Mouse (Mus musculus) ES-E14 (cell line): Measurements from ENCODE around the gene Tgfbi. TPM values are rescaled to one million over a fixed set of nuclear protein-coding genes. Genes with fewer than 3 reads are reported as not detected.
A peak's percentile ranks its signal among the peaks of the same experiment; 100 is the strongest.

Experiments
- DNase-seq: peaks from one replicate; pipeline ENCODE4 v3.0.0-alpha.2; 2013; ENCODE audit warnings: low read depth, low spot score
- H3K27ac ChIP-seq: 2 replicates; pipeline ENCODE4 v1.5.1; 2012; ENCODE audit warnings: low read depth, mild to moderate bottlenecking, low read length, moderate library complexity, mixed read lengths; ENCODE audit not compliant: poor library complexity, insufficient read depth, severe bottlenecking
- H3K36me3 ChIP-seq: 2 replicates; pipeline ENCODE4 v1.6.1; 2012; ENCODE audit warnings: mild to moderate bottlenecking, low read length, moderate library complexity, mixed read lengths; ENCODE audit not compliant: control insufficient read depth, poor library complexity, insufficient read depth, severe bottlenecking
- H3K4me1 ChIP-seq, 2 experiments: fragments of 150-350 bp in 1 of 2; sonication (generic) in 1 of 2; 2 replicates each; pipeline ENCODE4 v1.6.1; 2012; ENCODE audit warnings: low read length in 2 of 2, mild to moderate bottlenecking in 1 of 2, mixed read lengths in 1 of 2; ENCODE audit not compliant: control insufficient read depth in 2 of 2, insufficient read depth in 2 of 2, poor library complexity in 1 of 2
- H3K4me3 ChIP-seq, 2 experiments: fragments of 150-350 bp in 1 of 2; sonication (generic) in 1 of 2; 2 replicates each; pipeline ENCODE4 v1.5.1; 2012; ENCODE audit warnings: low read length in 2 of 2, low read depth in 1 of 2, mild to moderate bottlenecking in 1 of 2, mixed read lengths in 1 of 2; ENCODE audit not compliant: insufficient read depth in 1 of 2, poor library complexity in 1 of 2, severe bottlenecking in 1 of 2
- H3K9ac ChIP-seq: 2 replicates; pipeline ENCODE4 v1.6.1; 2012; ENCODE audit warnings: low read depth, mild to moderate bottlenecking, low read length, mixed read lengths; ENCODE audit not compliant: poor library complexity, insufficient read depth, severe bottlenecking
- H3K9me3 ChIP-seq: fragments of 150-350 bp; sonication (generic); 2 replicates; pipeline ENCODE4 v1.6.1; 2012; ENCODE audit warnings: low read depth, mild to moderate bottlenecking, low read length; ENCODE audit not compliant: control insufficient read depth, insufficient read depth
- CHD2 ChIP-seq: IDR thresholded peaks from 2 replicates; pipeline ENCODE4 v1.6.1; 2014; ENCODE audit warnings: mild to moderate bottlenecking, low read depth, low read length, inconsistent platforms
- HCFC1 ChIP-seq: IDR thresholded peaks from 2 replicates; pipeline ENCODE4 v1.6.1; 2012; ENCODE audit warnings: low read length, inconsistent platforms, borderline replicate concordance; ENCODE audit not compliant: insufficient read depth
- MAFK ChIP-seq: IDR thresholded peaks from 2 replicates; pipeline ENCODE4 v1.6.1; 2014; ENCODE audit warnings: mild to moderate bottlenecking, low read depth, low read length, inconsistent platforms; ENCODE audit not compliant: insufficient read depth
- ZC3H11A ChIP-seq: IDR thresholded peaks from 2 replicates; pipeline ENCODE4 v1.6.1; 2012; ENCODE audit warnings: low read depth, mild to moderate bottlenecking, inconsistent platforms, low read length, borderline replicate concordance
- ZNF384 ChIP-seq: IDR thresholded peaks from 2 replicates; pipeline ENCODE4 v1.6.1; 2012; ENCODE audit warnings: low read depth, low read length, inconsistent platforms
- in situ Hi-C, 2 experiments: fragments of 600-800 bp; cut with MboI; formaldehyde crosslinking; loops; one replicate each; pipeline ENCODE4 v1.15.1; 2025; ENCODE audit warnings: low sequenced_read_pairs in 2 of 2, inconsistent platforms in 1 of 2; ENCODE audit not compliant: unreplicated experiment in 2 of 2
- total RNA-seq: library from RNA; depleted of rRNA; stranded (reverse); fragments of 300-350 nt; gene quantifications from 2 replicates; pipeline ENCODE4 v1.2.3, GENCODE M21; 2012

Tgfbi gene
- total RNA-seq, 1 experiment: 37.4 TPM

DNA sequence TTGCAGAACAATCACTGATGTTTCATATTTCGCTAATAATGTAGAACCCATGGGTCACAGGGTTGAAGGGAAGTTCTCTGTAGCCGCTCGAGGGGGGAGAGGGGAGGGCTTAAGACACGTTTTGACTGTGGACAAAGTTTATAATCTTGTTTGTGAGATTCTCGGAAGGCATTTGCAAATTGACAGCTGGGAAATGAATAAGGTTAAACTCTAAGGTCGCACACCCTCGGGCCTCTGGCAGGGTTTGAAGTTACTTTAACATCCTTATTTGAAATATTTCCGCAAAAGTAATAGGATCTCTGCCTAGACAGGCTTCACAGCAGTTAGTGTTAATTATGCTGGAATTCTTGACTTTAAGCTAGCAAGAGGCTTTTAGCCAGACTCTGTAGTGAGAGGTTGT, 43.1 kb downstream of the Tgfbi start:
- in situ Hi-C loops: no loop called here
- H3K27ac ChIP-seq: no peak overlapping the region
- H3K36me3 ChIP-seq: no peaks in the 10 kb centered on the region
- H3K9ac ChIP-seq: no peak overlapping the region
- DNase-seq: no peak
- H3K9me3 ChIP-seq: no peaks in the 10 kb centered on the region
- no peak overlapping the region for H3K4me3 ChIP-seq
- TF ChIP-seq ZNF384: no peak
- TF ChIP-seq HCFC1: no peak
- TF ChIP-seq ZC3H11A: no peak
- no peak for TF ChIP-seq CHD2
- no peak for TF ChIP-seq MAFK
- H3K4me1 ChIP-seq: peaks cover 6 to 17% of the 10 kb centered on the region in 2 experiments; a peak in 2 of 4 replicates

GRCm38 (mm10) chr13:56654176-56654575, 44.9 kb downstream of the Tgfbi start:
- Histone ChIP-seq H3K27ac (no peak overlapping the region), H3K36me3 (no peaks in the 10 kb centered on the region), H3K9me3 (no peaks in the 10 kb centered on the region), H3K9ac (no peak overlapping the region), H3K4me1 (peaks cover 6 to 8% of the 10 kb centered on the region in 2 experiments; a peak in 1 of 4 replicates), H3K4me3 (no peak overlapping the region)
- DNase-seq: no peak
- no peak for TF ChIP-seq MAFK
- no peak for TF ChIP-seq ZNF384
- no peak for TF ChIP-seq HCFC1
- no peak for TF ChIP-seq CHD2
- TF ChIP-seq ZC3H11A: no peak
- in situ Hi-C loops: no loop called here

- in situ Hi-C loops: no loop called here
- Histone ChIP-seq H3K9me3 (no peaks in the 10 kb centered on the region), H3K9ac (no peak overlapping the region), H3K27ac (no peak overlapping the region), H3K36me3 (no peaks in the 10 kb centered on the region), H3K4me1 (peaks cover 5 to 6% of the 10 kb centered on the region in 2 experiments; a peak in 1 of 4 replicates), H3K4me3 (no peak overlapping the region)
- TF ChIP-seq HCFC1 (no peak), MAFK (no peak), ZNF384 (0 out of 2 replicates have a peak, but pooled peaks have one; percentile 35), ZC3H11A (peak; percentile 67), CHD2 (no peak)
- peak; percentile 41 for DNase-seq
Measured at GRCm38 (mm10) chr13:56657946-56658512, 48.7 kb downstream of the Tgfbi start.

DNA sequence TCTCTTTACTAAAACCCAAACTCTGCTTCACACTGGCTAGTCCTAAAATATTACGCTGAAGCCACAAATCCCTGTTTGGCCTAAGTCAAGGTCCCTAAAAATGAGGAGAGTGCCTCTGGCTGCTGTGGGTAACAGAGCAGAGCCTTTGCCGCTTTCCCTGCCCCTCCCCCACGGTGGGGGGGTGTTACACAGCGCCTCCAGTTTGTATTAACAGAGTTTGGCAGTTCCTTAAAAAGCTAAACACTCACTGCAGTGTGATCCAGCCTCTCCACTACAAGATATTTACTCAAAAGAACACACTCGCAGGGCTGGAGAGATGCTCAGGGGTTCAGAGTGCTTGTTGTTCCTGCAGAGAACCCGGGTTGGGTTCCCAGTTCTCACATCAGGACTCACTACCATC, 49.6 kb downstream of the Tgfbi start:
- in situ Hi-C loops: no loop called here
- H3K9me3 ChIP-seq: no peaks in the 10 kb centered on the region
- DNase-seq: no peak
- no peaks in the 10 kb centered on the region for H3K36me3 ChIP-seq
- H3K4me1 ChIP-seq: 0 out of 4 replicates have a peak, but pooled peaks cover 0 to under 1% of the 10 kb centered on the region in 2 experiments
- no peak overlapping the region for H3K4me3 ChIP-seq
- H3K9ac ChIP-seq: no peak overlapping the region
- TF ChIP-seq CHD2 (no peak), HCFC1 (no peak)
- no peak overlapping the region for H3K27ac ChIP-seq

- Histone ChIP-seq H3K27ac (no peak overlapping the region), H3K9me3 (no peaks in the 10 kb centered on the region), H3K4me1 (no peaks in the 10 kb centered on the region), H3K4me3 (no peak overlapping the region), H3K9ac (no peak overlapping the region), H3K36me3 (no peaks in the 10 kb centered on the region)
- in situ Hi-C loops: no loop called here
- TF ChIP-seq ZNF384: no peak
- TF ChIP-seq HCFC1: no peak
- no peak for TF ChIP-seq CHD2
- no peak for TF ChIP-seq ZC3H11A
- TF ChIP-seq MAFK: no peak
- DNase-seq: no peak
Measured at GRCm38 (mm10) chr13:56661914-56662621, 52.7 kb downstream of the Tgfbi start.
